Mouse (Mus musculus): ENCODE data around the gene Acvr1b. TPM values are rescaled to one million over a fixed set of nuclear protein-coding genes. Genes with fewer than 3 reads are reported as not detected.

Acvr1b gene
- 3.1 and 3.4 TPM in 2 replicates for polyA plus RNA-seq (2012; rRNA removed)

DNA sequence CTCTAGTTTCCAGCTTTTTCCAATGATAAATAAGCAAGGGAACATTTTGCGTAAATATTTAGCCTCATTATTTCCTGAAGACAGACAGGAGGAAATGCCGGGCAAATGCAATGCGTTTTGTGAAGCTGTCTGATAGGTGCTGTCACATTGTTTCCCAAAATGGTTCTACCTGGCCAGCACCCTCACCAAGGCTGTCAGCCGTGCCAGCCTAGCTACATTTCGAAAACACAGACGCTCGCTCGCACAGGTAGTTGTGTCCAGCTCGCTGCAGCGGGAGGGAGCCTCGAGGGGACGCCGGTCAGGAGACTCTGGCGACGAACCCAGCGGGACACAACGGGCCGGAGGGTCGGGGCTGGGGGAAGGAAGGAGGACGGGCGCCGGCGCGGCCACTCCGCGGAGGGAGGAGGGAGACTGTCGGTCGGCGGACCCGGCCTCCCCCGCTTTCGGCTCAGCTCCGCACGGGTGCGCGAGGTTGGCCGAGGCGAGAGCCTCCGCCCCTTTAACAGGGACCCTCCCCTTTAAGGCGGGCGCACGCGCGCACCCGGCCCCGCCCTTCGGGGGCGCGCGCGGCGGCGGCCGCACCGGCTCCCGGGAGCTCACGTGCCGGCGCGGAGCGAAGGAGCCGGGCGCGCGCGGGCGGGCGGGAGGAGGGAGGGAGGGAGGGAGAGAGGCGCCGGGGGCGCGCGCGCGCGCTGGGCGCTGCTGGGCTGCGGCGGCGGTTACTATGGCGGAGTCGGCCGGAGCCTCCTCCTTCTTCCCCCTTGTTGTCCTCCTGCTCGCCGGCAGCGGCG is at the start of gene Acvr1b:
Acvr1b (plus strand) TSS at position 647 of the 791 bp plus-strand sequence.

DNA sequence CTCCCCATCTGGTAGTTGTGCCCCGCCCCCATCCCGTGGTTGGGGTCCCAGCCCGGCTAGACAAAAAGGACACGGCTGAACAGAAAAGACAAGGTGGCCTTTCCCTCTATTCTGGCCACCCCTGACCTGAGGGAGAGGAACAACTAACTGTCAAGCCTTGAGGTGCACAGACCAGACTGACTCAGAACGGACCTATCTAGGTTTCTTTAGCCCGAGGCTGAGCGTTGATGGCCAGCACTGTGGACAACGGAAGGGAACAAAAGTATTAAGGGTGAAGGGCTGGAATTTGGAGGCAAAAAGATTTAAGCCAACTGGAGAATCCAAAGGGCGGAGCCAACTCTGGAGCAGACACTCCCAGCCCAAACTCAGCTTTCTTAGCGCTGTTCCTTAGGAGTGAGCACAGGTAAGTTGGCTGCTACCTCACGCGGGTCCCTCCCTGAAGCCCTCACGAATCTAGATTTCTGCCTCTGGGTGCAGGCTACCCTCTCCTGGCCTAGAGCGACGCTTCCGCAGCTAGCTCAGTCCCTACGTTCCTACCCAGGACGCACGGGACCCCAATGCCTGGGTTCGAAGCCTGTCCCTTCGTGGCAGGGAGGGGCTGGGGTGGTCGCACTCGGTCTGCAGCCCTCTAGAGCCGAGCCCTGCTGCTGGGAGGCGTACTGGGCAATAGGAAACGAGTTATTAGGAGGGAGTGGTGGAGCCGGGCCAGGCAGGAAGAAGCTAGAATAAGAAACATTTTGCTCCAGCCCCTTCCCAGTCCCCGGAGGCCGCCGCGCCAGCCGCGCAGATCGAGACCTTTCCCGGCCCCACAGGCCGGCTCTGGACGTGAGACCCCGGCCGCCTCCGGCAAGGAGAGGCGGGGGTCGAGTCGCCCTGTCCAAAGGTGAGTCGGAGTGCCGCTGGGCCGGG is 45.4 kb upstream of the Acvr1b start, which contains the start of gene Acvrl1:
Acvrl1 (plus strand) TSS at position 342 of the 909 bp plus-strand sequence.

DNA sequence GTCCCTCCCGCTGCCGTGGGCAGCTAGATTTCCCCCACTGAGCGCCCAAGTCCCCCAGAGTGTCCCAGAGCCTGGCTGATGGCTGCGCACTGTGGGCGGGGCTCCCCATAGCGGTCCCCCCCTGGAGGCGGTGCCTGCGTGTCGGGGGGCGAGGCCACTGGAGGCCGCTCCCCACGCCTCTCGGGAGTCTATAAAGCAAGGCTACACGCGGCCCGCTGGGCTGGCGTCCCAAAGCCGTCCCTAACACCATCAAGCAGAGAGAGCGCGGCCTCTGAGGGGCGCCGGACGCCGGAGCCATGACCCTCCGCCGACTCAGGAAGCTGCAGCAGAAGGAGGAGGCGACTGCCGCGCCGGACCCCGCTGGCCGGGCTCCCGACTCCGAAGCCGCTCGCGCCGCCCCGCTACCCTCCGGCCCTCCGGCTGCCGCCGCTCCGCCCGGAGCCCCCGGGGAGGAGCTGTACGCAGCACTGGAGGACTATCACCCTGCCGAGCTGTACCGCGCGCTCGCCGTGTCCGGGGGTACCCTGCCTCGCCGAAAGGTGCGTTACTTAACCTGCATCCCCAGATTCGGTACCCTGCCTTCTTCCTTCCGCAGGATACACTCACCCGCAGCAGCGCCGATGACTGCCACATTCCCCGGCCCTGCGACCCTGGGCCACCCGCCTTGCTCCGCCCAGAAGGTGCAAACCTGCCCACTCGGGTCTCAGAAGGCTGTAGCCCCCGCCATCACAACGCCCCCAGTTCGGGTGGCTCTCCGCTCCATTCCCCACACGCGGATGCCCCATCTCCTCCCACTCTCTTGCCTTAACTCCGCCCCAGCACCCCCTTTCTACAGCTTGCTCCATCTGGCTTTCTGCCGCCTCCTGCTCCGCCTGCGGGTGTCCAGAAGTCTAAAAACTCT is 50.4 kb downstream of the Acvr1b start, which contains the start of gene Grasp:
Grasp (plus strand) TSS at position 183 of the 901 bp plus-strand sequence.

DNA sequence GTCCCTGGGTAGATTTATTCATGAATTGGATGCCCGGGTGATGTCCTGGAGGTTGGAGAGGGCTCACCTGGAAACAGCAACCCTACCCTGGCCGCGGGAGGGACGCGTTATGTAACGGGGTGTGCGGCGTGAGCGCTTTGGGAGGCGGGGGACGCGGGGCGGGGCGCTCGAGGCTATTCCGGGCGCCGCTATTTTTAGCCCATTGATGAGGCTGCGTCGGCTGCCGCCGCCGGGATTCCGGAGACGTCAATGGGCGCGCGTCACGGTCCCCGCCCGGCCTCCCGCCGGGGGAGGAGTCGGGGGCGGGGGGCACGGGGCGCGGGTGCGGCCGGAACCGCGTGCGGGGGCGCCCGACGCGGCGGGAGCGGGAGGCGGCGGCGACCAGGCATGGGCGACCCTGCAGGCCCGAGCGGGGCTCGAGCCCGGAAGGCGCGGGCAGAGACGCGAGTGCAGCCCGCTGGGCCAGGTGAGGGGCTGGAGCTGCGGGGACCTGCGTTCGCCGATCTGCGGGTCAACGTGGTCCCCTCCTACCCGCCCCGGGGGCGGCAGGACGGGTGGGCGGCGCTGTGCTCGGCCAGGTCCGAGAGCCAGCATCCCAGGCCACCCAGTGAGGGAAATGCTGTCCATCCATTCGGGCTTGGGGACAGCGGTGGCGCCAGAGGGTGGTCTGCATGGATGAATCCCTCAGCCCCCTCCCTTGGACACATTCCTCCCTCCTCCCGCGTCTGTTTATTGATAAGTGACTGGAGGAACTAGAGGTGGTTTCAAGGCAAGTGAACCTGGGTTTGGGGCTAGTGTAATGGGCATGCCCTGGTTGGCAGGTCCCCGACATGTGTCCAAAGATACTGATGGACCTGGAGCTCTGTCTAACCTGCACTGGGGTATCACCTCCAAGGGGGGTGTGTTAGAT is 80.3 kb downstream of the Acvr1b start, which contains the start of gene Nr4a1:
Nr4a1 (plus strand) TSS at position 384 of the 910 bp plus-strand sequence.

Other genes starting within 250 kb of the Acvr1b start
- not detected in 2 replicates for gene Gm47841, start 126.7 kb upstream of the Acvr1b start, polyA plus RNA-seq (2012; rRNA removed)
- 1.0 and 1.2 TPM in 2 replicates for gene Fignl2, start 95.5 kb upstream of the Acvr1b start, polyA plus RNA-seq (2012; rRNA removed)
- gene Ankrd33, start 58.3 kb upstream of the Acvr1b start, polyA plus RNA-seq (2012; rRNA removed) = not detected in 2 replicates
- 1.1 and 1.4 TPM in 2 replicates for gene Acvrl1, start 45.5 kb upstream of the Acvr1b start, polyA plus RNA-seq (2012; rRNA removed)
- 0.46 and 0.78 TPM in 2 replicates for gene Grasp, start 50.1 kb downstream of the Acvr1b start, polyA plus RNA-seq (2012; rRNA removed)
- 0.34 and 0.45 TPM in 2 replicates for gene Nr4a1, start 80.2 kb downstream of the Acvr1b start, polyA plus RNA-seq (2012; rRNA removed)
- 18.2 and 18.4 TPM in 2 replicates for gene Atg101, start 110.2 kb downstream of the Acvr1b start, polyA plus RNA-seq (2012; rRNA removed)
- gene 6030408B16Rik, start 119.1 kb downstream of the Acvr1b start, polyA plus RNA-seq (2012; rRNA removed) = 0.10 and 0.14 TPM in 2 replicates
- 0.12 and 0.15 TPM in 2 replicates for gene Krt80, start 196.1 kb downstream of the Acvr1b start, polyA plus RNA-seq (2012; rRNA removed)
- gene Krt7, start 237.0 kb downstream of the Acvr1b start, polyA plus RNA-seq (2012; rRNA removed) = 0.97 and 1.1 TPM in 2 replicates

Data from liver, embryonic 14 days (tissue).